Mouse (Mus musculus): ENCODE measurements around the gene Mboat1. TPM values are rescaled to one million over a fixed set of nuclear protein-coding genes. Genes with fewer than 3 reads are reported as not detected.
A peak's percentile ranks its signal among the peaks of the same experiment; 100 is the strongest.

Mboat1 gene
- polyA plus RNA-seq, 1 experiment from 2014 or later, result 18.3 TPM

DNA sequence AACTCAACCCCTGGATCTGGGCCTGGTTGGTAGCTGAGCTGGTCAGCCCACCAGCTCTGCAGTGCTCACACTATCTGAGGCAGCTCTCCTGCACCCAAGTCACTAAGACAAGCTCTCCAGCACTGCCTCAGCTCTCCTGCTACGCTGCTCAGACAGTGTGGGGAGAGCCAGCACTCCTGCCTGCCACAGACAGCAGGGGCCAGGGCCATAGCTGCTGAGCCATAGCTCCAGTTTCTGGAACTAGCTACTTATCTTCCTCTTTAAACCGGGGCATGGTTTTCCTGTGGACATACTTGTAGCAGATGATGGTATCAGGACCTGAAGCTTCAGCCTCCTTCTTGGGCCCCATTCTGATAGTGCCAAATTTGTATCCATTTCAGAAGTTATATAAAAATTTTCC, 127.4 kb downstream of the Mboat1 start:
- H3K27me3 ChIP-seq, result no peaks in the 10 kb centered on the region
- no peak for ATAC-seq
- in situ Hi-C loops (cut with MboI; ENCODE audit: low pct_unique_long_range_greater_than_20kb), result no loop called here

DNA sequence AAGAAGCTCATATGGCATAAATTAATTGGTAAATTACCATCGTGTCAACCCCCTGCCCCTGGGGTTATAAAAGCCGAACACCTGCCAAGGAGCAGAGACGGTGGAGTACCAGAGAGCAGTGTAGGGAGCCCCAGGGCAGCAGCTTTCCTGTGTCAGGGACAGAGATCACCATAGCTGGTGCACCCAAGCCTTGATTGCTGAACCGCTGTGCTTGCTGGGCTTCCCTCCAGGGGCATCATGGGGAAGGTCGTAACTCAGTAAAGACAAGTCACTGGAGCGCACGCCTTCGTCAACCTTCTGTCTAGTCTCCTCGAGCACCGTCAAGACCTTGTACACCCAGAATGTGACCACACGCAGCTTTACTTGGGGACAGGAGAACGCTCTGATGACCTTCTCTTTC, 128.0 kb downstream of the Mboat1 start:
- ATAC-seq (no peak), DNase-seq (ENCODE audit: low read depth, low spot score) (no peak)
- ChIA-PET CTCF (interaction anchor here (1.1 kb wide), 1 partner anchor 267 kb away, joined by 3 read pairs; no protein-coding TSS in a partner anchor), POLR2A (no interaction called here)
- no peak for TF ChIP-seq CTCF (IDR thresholded peaks at IDR 0.05)
- no peaks in the 10 kb centered on the region for H3K27me3 ChIP-seq
- in situ Hi-C loops (cut with MboI; ENCODE audit: low pct_unique_long_range_greater_than_20kb), result no loop called here

More for the DNA sequence above, 127.4 kb downstream of the Mboat1 start:
- no peak for TF ChIP-seq CTCF (IDR thresholded peaks at IDR 0.05)
- no peak for DNase-seq (ENCODE audit: low read depth, low spot score)
- ChIA-PET POLR2A (no interaction called here), CTCF (interaction anchor here (1.1 to 1.2 kb wide), 2 partner anchors 178 to 268 kb away, joined by 3 read pairs; no protein-coding TSS in a partner anchor)

DNA sequence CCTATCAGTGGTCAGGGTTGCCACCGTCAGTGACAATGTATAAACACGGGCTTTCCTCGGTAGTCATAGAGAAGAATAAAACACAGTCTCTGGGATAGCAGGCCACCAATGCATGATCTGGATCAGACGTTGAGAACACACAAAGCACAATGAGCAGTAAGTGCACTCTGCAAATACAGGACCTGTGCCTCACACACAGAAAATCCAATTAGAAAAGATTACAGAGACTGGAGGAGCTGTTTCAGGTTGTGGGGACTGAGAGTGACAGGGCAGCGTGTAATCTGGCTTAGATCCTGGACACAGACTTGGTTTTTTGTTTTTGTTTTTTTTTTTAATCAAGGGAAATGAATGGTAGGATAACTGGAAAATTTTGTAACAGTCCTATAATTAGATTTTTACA, 128.5 kb downstream of the Mboat1 start:
- no peak for DNase-seq (ENCODE audit: low read depth, low spot score)
- ATAC-seq, result no peak
- ChIA-PET POLR2A (no interaction called here), CTCF (no interaction called here)
- TF ChIP-seq CTCF (IDR thresholded peaks at IDR 0.05), result no peak
- in situ Hi-C loops (cut with MboI; ENCODE audit: low pct_unique_long_range_greater_than_20kb), result no loop called here
- no peaks in the 10 kb centered on the region for H3K27me3 ChIP-seq

DNA sequence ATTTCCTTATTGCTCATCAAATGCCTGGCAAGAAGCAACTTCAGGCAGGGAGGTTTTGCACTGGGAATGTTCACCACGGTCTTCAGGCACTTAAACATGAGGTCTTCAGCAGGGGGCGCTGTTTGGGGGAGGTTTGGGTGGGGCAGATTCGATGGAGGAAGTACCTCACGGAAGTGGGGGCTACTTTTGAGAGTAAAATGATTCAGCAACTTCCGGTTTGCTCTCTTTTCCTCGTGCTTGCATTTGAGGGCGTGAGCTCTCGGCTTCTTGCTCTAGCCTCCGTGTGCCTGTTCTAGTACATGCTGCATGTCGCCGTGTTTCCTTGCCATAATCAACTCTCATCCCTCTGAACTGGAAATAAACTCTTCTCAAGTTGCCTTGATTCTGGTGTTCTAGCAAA, 129.7 kb downstream of the Mboat1 start:
- ATAC-seq, result no peak
- CTCF ChIA-PET, result interaction anchor here (1.0 kb wide), 1 partner anchor 264 kb away, joined by 3 read pairs; no protein-coding TSS in a partner anchor

DNA sequence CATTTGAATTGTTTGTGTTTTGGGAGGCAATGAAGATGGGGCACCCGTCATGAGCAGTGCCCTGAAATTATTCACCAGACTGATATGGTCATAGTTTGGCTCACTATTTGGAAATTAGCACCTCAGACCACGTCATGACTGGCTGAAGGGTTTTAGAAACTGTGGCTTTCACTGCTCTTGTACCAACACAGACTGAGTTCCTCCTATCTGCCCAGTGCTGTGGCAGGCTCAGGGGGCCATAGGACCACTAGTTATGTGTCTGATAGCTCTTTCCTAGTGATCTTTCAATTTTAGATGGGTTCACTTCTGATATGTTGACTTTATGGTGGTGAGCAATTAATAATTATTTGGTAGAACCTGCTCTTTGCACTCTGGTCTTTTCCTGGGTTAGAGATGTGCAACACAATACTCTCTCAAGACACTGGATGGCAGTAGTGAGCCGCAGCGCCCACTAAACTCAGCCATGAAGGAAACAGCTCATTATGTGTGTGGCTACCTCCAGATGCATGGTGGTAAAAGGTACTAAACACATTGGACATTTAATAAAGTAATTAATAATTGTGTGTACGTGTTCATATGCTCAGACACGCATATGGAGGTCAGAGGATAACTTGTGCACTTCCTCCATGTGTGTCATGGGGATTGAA, 135.9 kb downstream of the Mboat1 start:
- peaks cover 7% of the 10 kb centered on the region for H3K27me3 ChIP-seq
- DNase-seq (ENCODE audit: low read depth, low spot score) (no peak), ATAC-seq (peak; percentile 60)
- CTCF ChIA-PET, result interaction anchor here (0.6 to 1.8 kb wide), 9 partner anchors 11 to 263 kb away, joined by 3 to 4 read pairs (median 3); no protein-coding TSS in a partner anchor
- peak; percentile 84 for TF ChIP-seq CTCF (IDR thresholded peaks at IDR 0.05)
- in situ Hi-C loops (cut with MboI; ENCODE audit: low pct_unique_long_range_greater_than_20kb), result no loop called here
- POLR2A ChIA-PET, result no interaction called here

More for the DNA sequence above, 129.7 kb downstream of the Mboat1 start:
- in situ Hi-C loops (cut with MboI; ENCODE audit: low pct_unique_long_range_greater_than_20kb), result no loop called here
- H3K27me3 ChIP-seq, result no peaks in the 10 kb centered on the region
- POLR2A ChIA-PET, result interaction anchor here (0.7 kb wide), 1 partner anchor 133 kb away, joined by 4 read pairs; no protein-coding TSS in a partner anchor
- TF ChIP-seq CTCF (IDR thresholded peaks at IDR 0.05), result no peak
- DNase-seq (ENCODE audit: low read depth, low spot score), result no peak

Other genes starting within 250 kb of the Mboat1 start
- gene E2f3, start 150.4 kb upstream of the Mboat1 start, polyA plus RNA-seq (2021), result 17.3 TPM
- not detected for gene Agtr1a, start 200.0 kb downstream of the Mboat1 start, polyA plus RNA-seq (2021)